Comparison of ENCODE assay signal across 8 mouse cellular contexts in the genomic region with DNA sequence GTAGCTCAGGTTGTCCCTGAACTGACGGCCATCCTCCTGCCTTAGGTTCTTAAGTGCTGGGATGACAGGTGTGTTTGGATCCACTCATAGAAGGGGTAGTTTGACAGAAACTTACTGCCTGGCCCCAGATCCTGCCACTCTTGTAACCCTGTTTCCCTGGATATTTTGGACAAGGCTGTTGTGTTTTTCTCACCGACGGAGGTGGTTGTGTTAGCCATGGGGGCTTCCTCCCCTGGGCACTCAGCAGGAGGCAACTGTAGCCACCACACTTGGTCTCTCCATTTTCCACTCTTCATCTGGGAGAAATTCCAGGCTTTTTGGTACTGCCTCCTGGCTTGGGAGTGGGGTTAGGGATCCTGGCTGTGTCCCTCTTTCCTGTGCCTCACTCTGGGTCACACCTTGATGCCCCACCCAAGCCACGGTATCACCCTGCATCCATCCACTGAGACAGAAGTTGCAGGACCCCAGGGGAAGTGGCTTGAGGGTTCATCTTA. TPM values are rescaled to one million over a fixed set of nuclear protein-coding genes. Genes with fewer than 3 reads are reported as not detected.
DNase-seq lines count a peak whose midpoint lies in the region; ATAC-seq and TF ChIP-seq lines count a peak whose summit lies in the region.

No protein-coding gene starts in this region.

- H3K9ac ChIP-seq in heart, embryonic 13.5 days, result peak overlapping the region; percentile 93
- peak overlapping the region; percentile 82 for H3K9ac ChIP-seq in MEL (ENCODE audit: control insufficient read depth, low read depth, low read length, poor library complexity, severe bottlenecking)
- H3K9ac ChIP-seq in heart, postnatal 0 days (replicated peaks; ENCODE audit: low read depth, low read length), result peak overlapping the region; percentile 81
- H3K9ac ChIP-seq in lung, postnatal 0 days (replicated peaks; ENCODE audit: low read depth), result peak overlapping the region; percentile 87

- ATAC-seq in heart, embryonic 13.5 days (ENCODE audit: extremely low read depth, insufficient number of reproducible peaks, low FRiP score, low TSS enrichment), result no peak
- ATAC-seq in heart, postnatal 0 days (ENCODE audit: insufficient read depth, low read depth), result no peak
- ATAC-seq in lung, postnatal 0 days, result no peak

- no peak for TF ChIP-seq POLR2A in MEL (IDR thresholded peaks at IDR 0.05; ENCODE audit: control insufficient read depth in 1 of 2, insufficient read depth in 1 of 2, low read depth in 1 of 2, low read length in 2 of 2, poor library complexity in 1 of 2)

- no peak for TF ChIP-seq RAD21 in MEL (IDR thresholded peaks at IDR 0.05; ENCODE audit: low read depth, low read length)

- H3K9me3 ChIP-seq in heart, embryonic 13.5 days, result no peaks in the 10 kb centered on the region
- no peaks in the 10 kb centered on the region for H3K9me3 ChIP-seq in MEL (replicated peaks; ENCODE audit: insufficient read depth, low read length)
- no peaks in the 10 kb centered on the region for H3K9me3 ChIP-seq in heart, postnatal 0 days (replicated peaks; ENCODE audit: control insufficient read depth, low read length)
- no peaks in the 10 kb centered on the region for H3K9me3 ChIP-seq in lung, postnatal 0 days (ENCODE audit: low read length)

- peak overlapping the region; percentile 74 for H3K4me3 ChIP-seq in heart, embryonic 13.5 days
- peak overlapping the region; percentile 81 to 88 for H3K4me3 ChIP-seq in MEL (ENCODE audit: control insufficient read depth in 1 of 2, insufficient read depth in 1 of 2, low read depth in 2 of 2, low read length in 2 of 2)
- H3K4me3 ChIP-seq in heart, postnatal 0 days (ENCODE audit: low read depth, low read length), result peak overlapping the region; percentile 73
- peak overlapping the region; percentile 90 for H3K4me3 ChIP-seq in lung, postnatal 0 days (ENCODE audit: low read depth, low read length)

- H3K27ac ChIP-seq in heart, embryonic 13.5 days (replicated peaks), result peak overlapping the region; percentile 95
- H3K27ac ChIP-seq in MEL (ENCODE audit: control insufficient read depth, low read depth, low read length), result peak overlapping the region; percentile 66; the same call in 1 of the 2 replicates
- peak overlapping the region; percentile 95 for H3K27ac ChIP-seq in heart, postnatal 0 days (ENCODE audit: low read depth)
- H3K27ac ChIP-seq in lung, postnatal 0 days (ENCODE audit: low read length), result peak overlapping the region; percentile 95

- peak overlapping the region; percentile 87 for H3K4me2 ChIP-seq in heart, embryonic 13.5 days
- H3K4me2 ChIP-seq in heart, postnatal 0 days (ENCODE audit: low read depth, low read length), result peak overlapping the region; percentile 88
- H3K4me2 ChIP-seq in lung, postnatal 0 days (replicated peaks; ENCODE audit: low read depth, low read length), result peak overlapping the region; percentile 85

- H3K27me3 ChIP-seq in heart, embryonic 13.5 days (replicated peaks), result no peaks in the 10 kb centered on the region
- no peaks in the 10 kb centered on the region for H3K27me3 ChIP-seq in MEL (ENCODE audit: control insufficient read depth in 1 of 2, insufficient read depth in 2 of 2, low read length in 2 of 2)
- H3K27me3 ChIP-seq in heart, postnatal 0 days (ENCODE audit: control insufficient read depth, insufficient read depth, low read length), result no peaks in the 10 kb centered on the region
- H3K27me3 ChIP-seq in lung, postnatal 0 days (replicated peaks; ENCODE audit: insufficient read depth, low read length), result no peaks in the 10 kb centered on the region

- peaks cover 26% of the 10 kb centered on the region for H3K36me3 ChIP-seq in heart, embryonic 13.5 days
- H3K36me3 ChIP-seq in MEL (ENCODE audit: control insufficient read depth in 1 of 2, insufficient read depth in 2 of 2, low read length in 2 of 2), result no peaks in the 10 kb centered on the region; a peak in 1 of 4 replicates
- peaks cover 19% of the 10 kb centered on the region for H3K36me3 ChIP-seq in heart, postnatal 0 days (replicated peaks; ENCODE audit: control insufficient read depth, insufficient read depth, low read length)
- 0 out of 2 replicates have a peak, but pooled peaks cover 8% of the 10 kb centered on the region for H3K36me3 ChIP-seq in lung, postnatal 0 days (ENCODE audit: insufficient read depth, low read length)

- no peak for TF ChIP-seq EP300 in MEL (IDR thresholded peaks at IDR 0.05; ENCODE audit: low read depth in 1 of 2, low read length in 2 of 2)
- no peak for TF ChIP-seq EP300 in heart, postnatal 0 days (IDR thresholded peaks at IDR 0.05; ENCODE audit: low read depth)
- no peak for TF ChIP-seq EP300 in lung, postnatal 0 days (IDR thresholded peaks at IDR 0.05)

- H3K4me1 ChIP-seq in heart, embryonic 13.5 days, result peaks cover 48% of the 10 kb centered on the region
- peaks cover 0 to 12% of the 10 kb centered on the region in 2 experiments; a peak in 1 of 4 replicates for H3K4me1 ChIP-seq in MEL (ENCODE audit: control insufficient read depth in 1 of 2, insufficient read depth in 2 of 2, low read length in 2 of 2)
- H3K4me1 ChIP-seq in heart, postnatal 0 days (ENCODE audit: control insufficient read depth, insufficient read depth), result peaks cover 12% of the 10 kb centered on the region
- peaks cover 22% of the 10 kb centered on the region for H3K4me1 ChIP-seq in lung, postnatal 0 days (ENCODE audit: insufficient read depth, low read depth, low read length)

- WGBS in heart, embryonic 13.5 days, result 8% methylated on average over 4 of the region's 4 CpGs
- WGBS in heart, postnatal 0 days, result 2% methylated on average over 4 of the region's 4 CpGs
- WGBS in lung, postnatal 0 days, result 0% methylated on average over 4 of the region's 4 CpGs

- DNase-seq in heart, postnatal 4 days, result no peak
- peak; percentile 29 for DNase-seq in MEL (ENCODE audit: low read depth, low spot score)
- DNase-seq in heart, postnatal 0 days (ENCODE audit: low spot score), result no peak
- no peak for DNase-seq in lung, postnatal 0 days (ENCODE audit: low spot score)
- no peak for DNase-seq in ovary, postnatal 36 days (ENCODE audit: low spot score)
- no peak for DNase-seq in layer of hippocampus, postnatal 25 days (ENCODE audit: extremely low spot score in 1 of 2, low spot score in 1 of 2)
- no peak for DNase-seq in frontal cortex, postnatal 10 days (ENCODE audit: low spot score in 2 of 2)

- TF ChIP-seq CTCF in MEL (IDR thresholded peaks at IDR 0.05 in 2 of 3, conservative IDR thresholded peaks at IDR 0.05 in 1 of 3; ENCODE audit: control insufficient read depth in 1 of 3, insufficient read depth in 1 of 3, low read depth in 2 of 3, low read length in 3 of 3, poor library complexity in 1 of 3, severe bottlenecking in 1 of 3), result no peak
- no peak for TF ChIP-seq CTCF in heart, postnatal 0 days (IDR thresholded peaks at IDR 0.05; ENCODE audit: low read depth)
- TF ChIP-seq CTCF in lung, postnatal 0 days (IDR thresholded peaks at IDR 0.05), result no peak

- peaks cover 51% of the 10 kb centered on the region for H3K79me2 ChIP-seq in MEL (ENCODE audit: control insufficient read depth, insufficient read depth, low read length, poor library complexity)

RNA-seq across cellular contexts. Expression of gene Ell, which starts 0.8 kb away (rescaled TPM):
- 11.6 and 12.5 TPM in 2 replicates for polyA plus RNA-seq in heart, embryonic 13.5 days (2015; fragmentation: Nextera tagmentation; extraction: Ambion mirVana)
- total RNA-seq in heart, postnatal 4 days (2021), result 10 to 100 TPM; 16.7 to 17.6 TPM
- 10.8 and 12.4 TPM in 2 replicates for total RNA-seq in MEL (2012; rRNA removed)
- polyA plus RNA-seq in MEL (2012; ENCODE audit: insufficient read depth in 1 of 2, insufficient read length in 2 of 2, low read depth in 1 of 2, low replicate concordance in 2 of 2, missing spikeins in 1 of 2), result 10 to 100 TPM in 1 of 2 experiments, not detected in 1; 25.9 TPM
- total RNA-seq in heart, postnatal 0 days (2014; rRNA removed; ENCODE audit: low replicate concordance), result 7.3 and 13.9 TPM in 2 replicates
- polyA plus RNA-seq in heart, postnatal 0 days (2015; fragmentation: Nextera tagmentation; extraction: Ambion mirVana), result 7.9 and 9.1 TPM in 2 replicates
- 11.8 and 13.0 TPM in 2 replicates for polyA plus RNA-seq in lung, postnatal 0 days (2015; fragmentation: Nextera tagmentation; extraction: Ambion mirVana)
- 10 to 100 TPM; 20.3 to 23.5 TPM for total RNA-seq in layer of hippocampus, postnatal 25 days (2021)

RNA-seq across cellular contexts. Expression of gene Kxd1, which starts 12.3 kb away (rescaled TPM):
- 65.8 and 71.2 TPM in 2 replicates for polyA plus RNA-seq in heart, embryonic 13.5 days (2015; fragmentation: Nextera tagmentation; extraction: Ambion mirVana)
- total RNA-seq in heart, postnatal 4 days (2021), result 10 to 100 TPM; 67.5 to 76.9 TPM
- 49.1 and 54.4 TPM in 2 replicates for total RNA-seq in MEL (2012; rRNA removed)
- polyA plus RNA-seq in MEL (2012; ENCODE audit: insufficient read depth in 1 of 2, insufficient read length in 2 of 2, low read depth in 1 of 2, low replicate concordance in 2 of 2, missing spikeins in 1 of 2), result 10 to 100 TPM in 1 of 2 experiments, not detected in 1; 77.4 TPM
- total RNA-seq in heart, postnatal 0 days (2014; rRNA removed; ENCODE audit: low replicate concordance), result 110 and 120 TPM in 2 replicates
- 93.5 and 96.7 TPM in 2 replicates for polyA plus RNA-seq in heart, postnatal 0 days (2015; fragmentation: Nextera tagmentation; extraction: Ambion mirVana)
- 56.1 and 62.4 TPM in 2 replicates for polyA plus RNA-seq in lung, postnatal 0 days (2015; fragmentation: Nextera tagmentation; extraction: Ambion mirVana)
- total RNA-seq in layer of hippocampus, postnatal 25 days (2021), result 10 to 100 TPM; 37.8 to 38.0 TPM

RNA-seq across cellular contexts. Expression of gene Fkbp8, which starts 12.5 kb away (rescaled TPM):
- polyA plus RNA-seq in heart, embryonic 13.5 days (2015; fragmentation: Nextera tagmentation; extraction: Ambion mirVana), result 240 and 251 TPM in 2 replicates
- total RNA-seq in heart, postnatal 4 days (2021), result 100 to 1,000 TPM; 204 to 207 TPM
- 212 and 215 TPM in 2 replicates for total RNA-seq in MEL (2012; rRNA removed)
- polyA plus RNA-seq in MEL (2012; ENCODE audit: insufficient read depth in 1 of 2, insufficient read length in 2 of 2, low read depth in 1 of 2, low replicate concordance in 2 of 2, missing spikeins in 1 of 2), result 100 to 1,000 TPM in 1 of 2 experiments, not detected in 1; 349 TPM
- total RNA-seq in heart, postnatal 0 days (2014; rRNA removed; ENCODE audit: low replicate concordance), result 422 and 440 TPM in 2 replicates
- polyA plus RNA-seq in heart, postnatal 0 days (2015; fragmentation: Nextera tagmentation; extraction: Ambion mirVana), result 195 and 200 TPM in 2 replicates
- 222 and 228 TPM in 2 replicates for polyA plus RNA-seq in lung, postnatal 0 days (2015; fragmentation: Nextera tagmentation; extraction: Ambion mirVana)
- total RNA-seq in layer of hippocampus, postnatal 25 days (2021), result 100 to 1,000 TPM; 432 to 468 TPM

RNA-seq across cellular contexts. Expression of gene Uba52, which starts 29.5 kb away (rescaled TPM):
- polyA plus RNA-seq in heart, embryonic 13.5 days (2015; fragmentation: Nextera tagmentation; extraction: Ambion mirVana), result 842 and 891 TPM in 2 replicates
- 1,000 to 10,000 TPM; 1,698 to 1,707 TPM for total RNA-seq in heart, postnatal 4 days (2021)
- total RNA-seq in MEL (2012; rRNA removed), result 3,582 and 3,633 TPM in 2 replicates
- polyA plus RNA-seq in MEL (2012; ENCODE audit: insufficient read depth in 1 of 2, insufficient read length in 2 of 2, low read depth in 1 of 2, low replicate concordance in 2 of 2, missing spikeins in 1 of 2), result 1,000 to 10,000 TPM in 1 of 2 experiments, not detected in 1; 2,814 TPM
- 887 and 1,064 TPM in 2 replicates for total RNA-seq in heart, postnatal 0 days (2014; rRNA removed; ENCODE audit: low replicate concordance)
- polyA plus RNA-seq in heart, postnatal 0 days (2015; fragmentation: Nextera tagmentation; extraction: Ambion mirVana), result 1,011 and 1,075 TPM in 2 replicates
- polyA plus RNA-seq in lung, postnatal 0 days (2015; fragmentation: Nextera tagmentation; extraction: Ambion mirVana), result 723 and 836 TPM in 2 replicates
- total RNA-seq in layer of hippocampus, postnatal 25 days (2021), result 1,000 to 10,000 TPM; 1,005 to 1,128 TPM

RNA-seq across cellular contexts. Expression of gene Rex1bd, which starts 33.5 kb away (rescaled TPM):
- 116 and 125 TPM in 2 replicates for polyA plus RNA-seq in heart, embryonic 13.5 days (2015; fragmentation: Nextera tagmentation; extraction: Ambion mirVana)
- total RNA-seq in heart, postnatal 4 days (2021), result 100 to 1,000 TPM in 1 of 2 experiments, 10 to 100 TPM in 1; 96.9 to 109 TPM
- 200 and 204 TPM in 2 replicates for total RNA-seq in MEL (2012; rRNA removed)
- polyA plus RNA-seq in MEL (2012; ENCODE audit: insufficient read depth in 1 of 2, insufficient read length in 2 of 2, low read depth in 1 of 2, low replicate concordance in 2 of 2, missing spikeins in 1 of 2), result 100 to 1,000 TPM in 1 of 2 experiments, not detected in 1; 145 TPM
- 121 and 145 TPM in 2 replicates for total RNA-seq in heart, postnatal 0 days (2014; rRNA removed; ENCODE audit: low replicate concordance)
- polyA plus RNA-seq in heart, postnatal 0 days (2015; fragmentation: Nextera tagmentation; extraction: Ambion mirVana), result 139 and 146 TPM in 2 replicates
- 103 and 117 TPM in 2 replicates for polyA plus RNA-seq in lung, postnatal 0 days (2015; fragmentation: Nextera tagmentation; extraction: Ambion mirVana)
- total RNA-seq in layer of hippocampus, postnatal 25 days (2021), result 100 to 1,000 TPM in 1 of 2 experiments, 10 to 100 TPM in 1; 91.1 to 101 TPM
